Mouse (Mus musculus) spleen, adult 2 months (tissue): Measurements from ENCODE around the gene C1rl.

Experiments used
- CTCF ChIP-seq: fragments of 200-500 bp; IDR thresholded peaks from 2 replicates; pipeline ENCODE4 v1.5.1; 2011; ENCODE audit warnings: mild to moderate bottlenecking, inconsistent platforms; ENCODE audit not compliant: insufficient read depth, insufficient read length, insufficient replicate concordance; ENCODE audit errors: extremely low read depth
- POLR2A ChIP-seq: fragments of 200-500 bp; IDR thresholded peaks from 2 replicates; pipeline ENCODE4 v1.6.1; 2011; ENCODE audit warnings: low read depth, low read length, inconsistent platforms

- no peak for TF ChIP-seq CTCF
- TF ChIP-seq POLR2A: no peak
Observed at GRCm38 (mm10) chr6:124505028-124505427, 12.1 kb downstream of the C1rl start.
